Mouse (Mus musculus) lung, postnatal 0 days (tissue): ENCODE data around the gene Nelfe.

Experiments
- CTCF ChIP-seq: IDR thresholded peaks from 2 replicates; pipeline ENCODE4 v1.5.1; 2016; ENCODE audit warnings: antibody characterized with exemption, mild to moderate bottlenecking
- EP300 ChIP-seq: IDR thresholded peaks from 2 replicates; pipeline ENCODE4 v1.6.1; 2016; ENCODE audit warnings: antibody characterized with exemption, mild to moderate bottlenecking, control low read depth

DNA sequence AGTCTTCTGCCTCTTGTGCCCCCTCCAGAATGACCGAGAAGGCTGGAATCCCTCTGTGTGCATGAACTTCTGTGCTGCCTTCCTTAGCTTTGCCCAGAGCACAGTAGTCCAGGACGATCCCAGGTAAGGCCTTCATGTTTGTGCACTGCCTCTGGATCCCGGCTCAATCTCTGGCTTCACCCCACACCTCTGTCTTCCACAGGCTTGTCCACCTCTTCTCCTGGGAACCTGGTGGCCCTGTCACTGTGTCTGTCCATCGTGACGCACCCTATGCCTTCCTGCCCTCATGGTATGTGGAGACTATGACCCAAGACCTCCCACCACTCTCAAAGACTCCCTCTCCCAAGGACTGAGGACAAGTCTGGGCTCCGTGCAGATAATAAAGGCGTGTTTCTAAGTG is 11.4 kb upstream of the Nelfe start:
- TF ChIP-seq CTCF = no peak
- TF ChIP-seq EP300 = no peak
